Mouse (Mus musculus) hindbrain, embryonic 16.5 days (tissue): ENCODE measurements at regions not wholly inside any gene's neighbourhood (a gene's known extent, or its start where the extent isn't known, plus 50 kb on each side); places are given as distances from the start of the nearest gene placed in this dataset.

Source experiments
- ATAC-seq: fragments of 200-750 bp; cut with Nextera tagmentation; 2 replicates; pipeline ENCODE4 v1.8.0; 2017; ENCODE audit warnings: moderate TSS enrichment, moderate library complexity
- H3K27ac ChIP-seq: fragments of 300-500 bp; sonication (generic); 2 replicates; pipeline ENCODE4 v1.5.1; 2014; ENCODE audit warnings: low read depth, mild to moderate bottlenecking, control low read depth, low read length, moderate library complexity
- H3K27me3 ChIP-seq: fragments of 300-500 bp; sonication (generic); replicated peaks from 2 replicates; pipeline ENCODE4 v1.6.1; 2014; ENCODE audit warnings: low read length; ENCODE audit not compliant: control insufficient read depth, insufficient read depth
- H3K36me3 ChIP-seq: fragments of 300-500 bp; sonication (generic); 2 replicates; pipeline ENCODE4 v1.6.1; 2014; ENCODE audit warnings: mild to moderate bottlenecking, low read length, moderate library complexity, mixed read lengths; ENCODE audit not compliant: control insufficient read depth, insufficient read depth
- H3K4me1 ChIP-seq: fragments of 300-500 bp; sonication (generic); 2 replicates; pipeline ENCODE4 v1.6.1; 2014; ENCODE audit warnings: low read depth, low read length; ENCODE audit not compliant: control insufficient read depth, insufficient read depth
- H3K4me2 ChIP-seq: fragments of 300-500 bp; sonication (generic); 2 replicates; pipeline ENCODE4 v1.6.1; 2014; ENCODE audit warnings: mild to moderate bottlenecking, low read length, control low read depth, moderate library complexity
- H3K4me3 ChIP-seq: fragments of 300-500 bp; sonication (generic); 2 replicates; pipeline ENCODE4 v1.5.1; 2014; ENCODE audit warnings: mild to moderate bottlenecking, low read length, control low read depth, moderate library complexity
- H3K9ac ChIP-seq: fragments of 300-500 bp; sonication (generic); 2 replicates; pipeline ENCODE4 v1.6.1; 2014; ENCODE audit warnings: low read depth, mild to moderate bottlenecking, control low read depth, low read length, moderate library complexity
- H3K9me3 ChIP-seq: fragments of 300-500 bp; sonication (generic); 2 replicates; pipeline ENCODE4 v1.6.1; 2014; ENCODE audit warnings: mild to moderate bottlenecking, low read length, moderate library complexity; ENCODE audit not compliant: control insufficient read depth
- WGBS: fragments of 180-500 bp; shearing (Covaris S2); extraction: QIAGEN DNeasy Blood & Tissue Kit; methylation state at CpG from one replicate; pipeline ENCODE4 v1.1.7; 2014; 5-methylcytosine and 5-hydroxymethylcytosine counted together

GRCm38 (mm10) chr8:102500751-102501150, 284.7 kb downstream of the Cdh11 start:
- H3K27me3 ChIP-seq = no peaks in the 10 kb centered on the region
- no peak overlapping the region for H3K4me2 ChIP-seq
- no peak overlapping the region for H3K4me3 ChIP-seq
- H3K9ac ChIP-seq = no peak overlapping the region
- H3K36me3 ChIP-seq = no peaks in the 10 kb centered on the region
- H3K9me3 ChIP-seq = no peaks in the 10 kb centered on the region
- WGBS = 87% methylated on average over 4 of the region's 4 CpGs
- no peak overlapping the region for H3K27ac ChIP-seq
- no peaks in the 10 kb centered on the region for H3K4me1 ChIP-seq
- ATAC-seq = no peak

- 87% methylated on average over 3 of the region's 3 CpGs for WGBS
- Histone ChIP-seq H3K4me3 (no peak overlapping the region), H3K4me2 (no peak overlapping the region), H3K9me3 (no peaks in the 10 kb centered on the region), H3K36me3 (no peaks in the 10 kb centered on the region), H3K9ac (no peak overlapping the region), H3K27me3 (no peaks in the 10 kb centered on the region), H3K4me1 (no peaks in the 10 kb centered on the region), H3K27ac (no peak overlapping the region)
- no peak for ATAC-seq
These were observed 285.2 kb downstream of the Cdh11 start for GRCm38 (mm10) chr8:102500202-102500601.

- Histone ChIP-seq H3K4me3 (no peak overlapping the region), H3K36me3 (no peaks in the 10 kb centered on the region), H3K4me2 (no peak overlapping the region), H3K4me1 (no peaks in the 10 kb centered on the region), H3K9ac (no peak overlapping the region), H3K27me3 (no peaks in the 10 kb centered on the region), H3K27ac (no peak overlapping the region), H3K9me3 (no peaks in the 10 kb centered on the region)
- WGBS = 54% methylated on average over 4 of the region's 4 CpGs
- no peak for ATAC-seq
These were observed 286.4 kb downstream of the Cdh11 start for GRCm38 (mm10) chr8:102499091-102499490.

- no peaks in the 10 kb centered on the region for H3K27me3 ChIP-seq
- H3K4me3 ChIP-seq = no peak overlapping the region
- H3K9me3 ChIP-seq = no peaks in the 10 kb centered on the region
- ATAC-seq = no peak
- no peaks in the 10 kb centered on the region for H3K36me3 ChIP-seq
- H3K27ac ChIP-seq = no peak overlapping the region
- no peaks in the 10 kb centered on the region for H3K4me1 ChIP-seq
- no peak overlapping the region for H3K9ac ChIP-seq
- H3K4me2 ChIP-seq = no peak overlapping the region
- WGBS = 71% methylated on average over 5 of the region's 5 CpGs
These were observed 288.3 kb downstream of the Cdh11 start for GRCm38 (mm10) chr8:102497160-102497559.

GRCm38 (mm10) chr8:102496698-102497097, 288.7 kb downstream of the Cdh11 start:
- Histone ChIP-seq H3K36me3 (no peaks in the 10 kb centered on the region), H3K4me3 (no peak overlapping the region), H3K4me2 (no peak overlapping the region), H3K27me3 (no peaks in the 10 kb centered on the region), H3K9ac (no peak overlapping the region), H3K4me1 (no peaks in the 10 kb centered on the region), H3K9me3 (no peaks in the 10 kb centered on the region), H3K27ac (no peak overlapping the region)
- ATAC-seq = no peak

GRCm38 (mm10) chr8:102496021-102496420, 289.4 kb downstream of the Cdh11 start:
- H3K36me3 ChIP-seq = no peaks in the 10 kb centered on the region
- H3K9ac ChIP-seq = no peak overlapping the region
- H3K4me3 ChIP-seq = no peak overlapping the region
- no peaks in the 10 kb centered on the region for H3K4me1 ChIP-seq
- ATAC-seq = no peak
- H3K4me2 ChIP-seq = no peak overlapping the region
- H3K9me3 ChIP-seq = no peaks in the 10 kb centered on the region
- no peak overlapping the region for H3K27ac ChIP-seq
- 69% methylated on average over 1 of the region's 1 CpGs for WGBS
- H3K27me3 ChIP-seq = no peaks in the 10 kb centered on the region

- peak; percentile 63; the same call in 1 of the 2 replicates for ATAC-seq
- no peak overlapping the region for H3K4me2 ChIP-seq
- no peaks in the 10 kb centered on the region for H3K36me3 ChIP-seq
- no peak overlapping the region for H3K27ac ChIP-seq
- no peak overlapping the region for H3K4me3 ChIP-seq
- no peaks in the 10 kb centered on the region for H3K4me1 ChIP-seq
- H3K9me3 ChIP-seq = no peaks in the 10 kb centered on the region
- H3K27me3 ChIP-seq = no peaks in the 10 kb centered on the region
- no peak overlapping the region for H3K9ac ChIP-seq
These were observed 294.4 kb downstream of the Cdh11 start for GRCm38 (mm10) chr8:102491015-102491414.

- Histone ChIP-seq H3K4me2 (no peak overlapping the region), H3K4me1 (no peaks in the 10 kb centered on the region), H3K9ac (no peak overlapping the region), H3K9me3 (no peaks in the 10 kb centered on the region), H3K4me3 (no peak overlapping the region), H3K27ac (no peak overlapping the region), H3K36me3 (no peaks in the 10 kb centered on the region), H3K27me3 (no peaks in the 10 kb centered on the region)
- WGBS = 92% methylated on average over 1 of the region's 1 CpGs
- ATAC-seq = no peak
These were observed 297.2 kb downstream of the Cdh11 start for GRCm38 (mm10) chr8:102488284-102488683.

GRCm38 (mm10) chr8:102487796-102488195, 297.6 kb downstream of the Cdh11 start:
- H3K36me3 ChIP-seq = no peaks in the 10 kb centered on the region
- H3K4me2 ChIP-seq = no peak overlapping the region
- no peak overlapping the region for H3K9ac ChIP-seq
- no peaks in the 10 kb centered on the region for H3K4me1 ChIP-seq
- WGBS = 81% methylated on average over 6 of the region's 6 CpGs
- no peak overlapping the region for H3K4me3 ChIP-seq
- H3K27ac ChIP-seq = no peak overlapping the region
- no peaks in the 10 kb centered on the region for H3K27me3 ChIP-seq
- ATAC-seq = no peak
- H3K9me3 ChIP-seq = no peaks in the 10 kb centered on the region

GRCm38 (mm10) chr8:102475166-102475802, 310.2 kb downstream of the Cdh11 start:
- no peak overlapping the region for H3K9ac ChIP-seq
- H3K4me2 ChIP-seq = no peak overlapping the region
- H3K4me3 ChIP-seq = no peak overlapping the region
- H3K27ac ChIP-seq = no peak overlapping the region
- H3K36me3 ChIP-seq = no peaks in the 10 kb centered on the region
- H3K4me1 ChIP-seq = no peaks in the 10 kb centered on the region
- WGBS = 96% methylated on average over 12 of the region's 12 CpGs
- no peaks in the 10 kb centered on the region for H3K9me3 ChIP-seq
- H3K27me3 ChIP-seq = no peaks in the 10 kb centered on the region
- no peak for ATAC-seq
